Mouse (Mus musculus) B cell, adult 67 days (primary cell): Measurements from ENCODE around the gene Vmn1r148. TPM values are rescaled to one million over a fixed set of nuclear protein-coding genes. Genes with fewer than 3 reads are reported as not detected.

Experiments used
- total RNA-seq, 2 experiments: library from RNA; stranded (reverse); gene quantifications; 4 replicates each; pipeline ENCODE4 v1.2.4; 2023

Gene Vmn1r148
- total RNA-seq: not detected

GRCm38 (mm10) chr7:22413283-22413682 is at the start of gene Vmn1r148:
Vmn1r148 (plus strand) TSS chr7:22413583.

GRCm38 (mm10) chr7:22370939-22371338 is 42.4 kb upstream of the Vmn1r148 start, which contains the start of gene Gm8660:
Gm8660 (minus strand) TSS chr7:22371039.

DNA sequence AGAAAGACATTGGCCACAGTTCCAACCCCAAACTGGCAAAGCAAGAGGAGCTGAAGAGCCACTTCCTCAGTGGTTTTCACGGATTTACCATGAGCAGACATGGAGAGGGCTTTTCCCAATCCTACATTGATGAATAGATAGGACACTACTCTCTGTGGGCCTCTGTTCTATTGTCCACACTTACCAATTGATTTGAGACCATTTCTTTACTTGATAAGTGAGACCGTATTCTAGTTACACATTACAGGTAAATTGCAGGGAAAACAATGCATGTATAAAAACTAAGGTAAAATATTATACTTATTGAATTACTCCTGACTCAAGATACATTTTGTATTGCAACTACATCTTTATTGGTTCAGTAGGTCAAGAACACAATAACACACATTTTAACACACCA is 24.7 kb downstream of the Vmn1r148 start, which contains the start of gene Vmn1r149:
Vmn1r149 (minus strand) TSS at position 101 of the 400 bp plus-strand sequence.

GRCm38 (mm10) chr7:22463975-22464374 is 50.6 kb downstream of the Vmn1r148 start, which contains the start of gene Gm10665:
Gm10665 (minus strand) TSS chr7:22464075.

Other genes starting within 250 kb of the Vmn1r148 start
- gene Vmn1r142, start 249.5 kb upstream of the Vmn1r148 start, total RNA-seq: not detected
- not detected for gene Vmn1r143, start 224.2 kb upstream of the Vmn1r148 start, total RNA-seq
- not detected for gene Gm8653, start 212.3 kb upstream of the Vmn1r148 start, total RNA-seq
- gene Gm8453, start 184.1 kb upstream of the Vmn1r148 start, total RNA-seq: not detected
- gene Gm4187, start 83.9 kb upstream of the Vmn1r148 start, total RNA-seq: not detected
- gene Gm8660, start 42.5 kb upstream of the Vmn1r148 start, total RNA-seq: not detected
- not detected for gene Vmn1r149, start 24.6 kb downstream of the Vmn1r148 start, total RNA-seq
- gene Gm10665, start 50.5 kb downstream of the Vmn1r148 start, total RNA-seq: not detected
- gene Vmn1r151, start 86.1 kb downstream of the Vmn1r148 start, total RNA-seq: not detected
- gene Vmn1r152, start 109.4 kb downstream of the Vmn1r148 start, total RNA-seq: not detected
- gene Gm8677, start 121.3 kb downstream of the Vmn1r148 start, total RNA-seq: not detected
- gene Gm4201, start 151.8 kb downstream of the Vmn1r148 start, total RNA-seq: not detected
- not detected for gene Gm4565, start 174.5 kb downstream of the Vmn1r148 start, total RNA-seq
- not detected for gene Vmn1r155, start 244.4 kb downstream of the Vmn1r148 start, total RNA-seq